Mouse (Mus musculus) neutrophil, adult 5-6 weeks (primary cell): ENCODE results near the gene Adipor2. TPM values are rescaled to one million over a fixed set of nuclear protein-coding genes. Genes with fewer than 3 reads are reported as not detected.
A peak's percentile ranks its signal among the peaks of the same experiment; 100 is the strongest.
"Not testable (repeated sequence)": the region's sequence is repeated elsewhere in the genome, so short reads cannot be mapped to it uniquely, and the experiment has no call there.

Experiments used
- ATAC-seq: fragments of 151-379, 151-347 bp; 2 replicates; pipeline ENCODE4 v1.8.0; 2017; ENCODE audit warnings: mild to moderate bottlenecking, moderate TSS enrichment; ENCODE audit not compliant: insufficient number of reproducible peaks, poor library complexity, low FRiP score, severe bottlenecking; ENCODE audit errors: extremely low read depth
- total RNA-seq: library from RNA; stranded (forward); fragments of 200-1000 nt; gene quantifications from 2 replicates; pipeline ENCODE4 v1.2.3, GENCODE M21; 2017

The Adipor2 gene
- total RNA-seq, 1 experiment from 2014 or later, result 117 TPM

- ATAC-seq, result no peak
Measured at GRCm38 (mm10) chr6:119399371-119399770, 18.1 kb downstream of the Adipor2 start.

GRCm38 (mm10) chr6:119396309-119396634, 21.2 kb downstream of the Adipor2 start:
- peak; percentile 94 for ATAC-seq

DNA sequence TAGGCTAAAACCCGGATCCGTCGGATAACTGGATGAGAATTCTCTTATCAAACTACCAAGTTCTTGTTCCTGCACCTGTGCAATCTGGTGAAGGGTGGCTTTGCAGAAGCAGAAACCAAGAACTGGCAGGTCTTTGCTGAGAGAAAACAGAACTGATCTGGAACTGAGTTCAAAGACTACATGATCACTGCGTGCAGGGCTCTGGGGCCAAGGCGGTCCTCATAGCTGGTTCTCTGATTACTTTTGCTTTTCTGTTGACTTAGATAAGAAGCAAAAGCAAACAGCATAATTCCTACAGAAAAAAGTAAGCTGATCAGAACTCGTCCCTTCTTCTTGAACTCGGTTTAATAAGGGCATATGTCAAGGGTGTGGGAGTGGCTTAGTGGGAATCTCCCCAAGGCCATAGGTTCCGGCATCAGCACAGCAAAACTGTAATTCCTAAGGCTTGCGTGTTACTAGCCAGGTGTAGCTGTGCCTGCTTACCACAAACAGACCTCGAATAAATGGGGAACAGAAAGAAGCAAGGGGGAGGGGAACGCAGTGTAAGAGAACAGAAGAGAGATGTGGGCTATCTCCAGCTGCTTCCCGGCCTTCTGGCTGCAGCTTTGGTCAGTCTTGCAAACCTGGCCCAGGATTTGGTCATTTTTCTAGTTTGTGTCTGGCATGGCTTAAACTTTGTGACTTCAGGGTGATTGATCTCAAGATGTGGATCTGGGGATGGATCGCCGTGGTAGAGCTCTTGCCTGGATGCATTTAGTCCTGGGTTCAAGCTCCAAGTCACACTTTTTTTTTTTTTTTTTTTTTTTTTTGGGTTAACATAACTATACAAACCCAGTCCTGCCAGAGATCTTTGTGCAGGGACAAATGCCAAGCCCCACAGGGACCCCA, 21.8 kb downstream of the Adipor2 start:
- ATAC-seq, result peak; percentile 69

DNA sequence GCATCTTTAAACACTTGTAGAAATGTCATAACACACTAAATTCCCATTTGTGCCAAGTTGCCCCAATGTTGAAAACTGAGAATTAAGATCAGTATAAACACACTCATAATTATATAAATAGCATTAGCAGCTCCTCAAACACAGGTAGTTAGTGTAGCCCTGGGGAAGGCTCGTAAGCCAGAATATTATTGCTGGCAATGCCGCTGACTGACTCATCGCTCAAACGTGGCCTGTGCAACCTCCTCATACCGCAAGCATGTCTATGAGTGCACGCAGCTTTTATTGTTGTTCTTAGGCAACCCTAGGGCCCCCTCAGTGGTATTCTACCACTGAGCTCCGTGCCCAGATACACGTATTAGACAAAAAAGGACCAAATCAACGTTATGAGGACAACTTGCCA, 24.7 kb downstream of the Adipor2 start:
- no peak for ATAC-seq

DNA sequence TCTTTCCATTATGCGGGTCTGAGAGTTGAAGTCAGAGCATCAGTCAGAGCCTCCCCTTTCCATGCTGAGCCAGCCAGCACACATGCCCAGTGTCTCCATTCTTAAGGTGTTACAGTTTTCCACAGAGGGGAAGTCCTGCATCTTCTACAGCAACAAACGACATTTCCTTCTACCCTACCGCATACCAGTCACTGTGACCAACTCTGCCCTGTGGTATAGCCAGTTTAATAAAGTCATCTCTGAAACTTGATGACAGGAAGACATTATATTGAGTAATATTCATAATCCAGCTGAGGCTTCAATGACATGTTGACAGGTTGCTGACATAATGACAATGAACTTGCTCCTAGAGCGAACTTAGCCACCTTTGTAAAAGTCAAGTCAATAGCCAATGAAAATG, 26.8 kb downstream of the Adipor2 start:
- ATAC-seq, result no peak

- no peak for ATAC-seq
Measured at GRCm38 (mm10) chr6:119389089-119389488, 28.4 kb downstream of the Adipor2 start.

- ATAC-seq, result peak; percentile 99
Measured at GRCm38 (mm10) chr6:119388650-119389012, 28.9 kb downstream of the Adipor2 start.

DNA sequence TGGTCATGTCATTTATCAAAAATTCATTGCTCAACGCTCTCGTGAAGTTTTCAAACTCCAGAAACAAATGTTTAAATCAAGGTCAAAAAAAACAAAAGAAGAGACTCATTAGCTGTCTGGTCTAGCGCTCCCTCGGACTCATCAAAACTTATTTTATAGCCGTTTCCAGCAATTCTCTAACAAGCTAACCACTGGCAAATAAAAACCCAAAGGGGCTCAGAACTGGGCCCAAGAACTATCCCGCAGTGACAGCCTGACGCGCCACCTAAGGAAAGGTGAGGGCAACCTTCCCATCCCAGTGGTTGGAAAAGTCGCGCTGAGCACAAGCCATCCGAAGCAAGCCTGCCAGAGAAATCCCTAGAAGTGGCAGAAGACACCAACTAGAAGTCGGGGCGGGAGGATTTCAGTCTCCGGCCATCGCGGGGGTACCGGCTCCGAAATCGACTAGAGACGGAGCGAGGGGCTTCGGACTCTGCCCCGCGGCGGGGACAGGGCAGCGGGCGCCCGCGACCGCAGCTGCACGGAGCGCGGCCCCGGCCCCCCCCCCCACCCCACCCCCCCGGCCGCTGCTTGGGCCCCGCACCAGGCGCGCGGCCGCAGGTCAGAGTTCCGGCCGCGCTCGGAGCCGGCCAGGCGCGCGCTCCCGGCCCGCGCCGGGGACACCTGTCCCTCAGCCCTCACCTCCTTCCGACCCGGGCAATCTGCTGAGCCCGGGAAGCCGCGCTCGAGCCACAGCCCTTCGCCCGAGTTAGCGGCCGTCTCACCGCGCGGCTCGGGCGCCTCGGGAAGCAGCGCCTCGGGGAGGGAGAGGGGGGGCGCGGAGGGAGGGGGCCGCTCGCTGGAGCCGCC, 29.5 kb downstream of the Adipor2 start:
- ATAC-seq, result peak; percentile 17; the same call in 1 of the 2 replicates

DNA sequence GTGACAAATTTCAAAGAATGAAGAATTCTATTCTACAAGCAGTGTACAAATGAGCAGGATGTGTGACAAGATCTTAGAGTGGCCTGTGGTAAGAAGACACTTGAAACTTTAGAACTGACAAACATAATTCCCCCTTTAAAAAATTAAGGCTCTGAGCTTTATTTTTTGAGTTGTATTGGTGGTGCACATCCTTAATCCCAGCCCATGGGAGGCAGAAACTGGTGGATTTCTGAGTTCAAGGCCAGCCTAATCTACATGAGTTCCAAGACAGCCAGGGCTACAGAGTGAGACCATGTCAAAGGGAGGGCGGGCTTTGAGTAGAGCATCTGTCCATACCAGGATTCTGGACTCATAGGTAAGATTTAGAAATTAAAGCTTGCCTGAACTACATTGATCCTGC, 30.7 kb downstream of the Adipor2 start:
- ATAC-seq, result no peak

GRCm38 (mm10) chr6:119386421-119386820, 31.1 kb downstream of the Adipor2 start:
- no peak for ATAC-seq

- ATAC-seq, result no peak
Measured at GRCm38 (mm10) chr6:119385668-119386067, 31.8 kb downstream of the Adipor2 start.

GRCm38 (mm10) chr6:119378631-119379030, 38.9 kb downstream of the Adipor2 start:
- ATAC-seq, result no peak

- ATAC-seq, result peak; percentile 77
Measured at GRCm38 (mm10) chr6:119377613-119378012, 39.9 kb downstream of the Adipor2 start.

- no peak for ATAC-seq
Measured at GRCm38 (mm10) chr6:119375035-119375434, 42.5 kb downstream of the Adipor2 start.

DNA sequence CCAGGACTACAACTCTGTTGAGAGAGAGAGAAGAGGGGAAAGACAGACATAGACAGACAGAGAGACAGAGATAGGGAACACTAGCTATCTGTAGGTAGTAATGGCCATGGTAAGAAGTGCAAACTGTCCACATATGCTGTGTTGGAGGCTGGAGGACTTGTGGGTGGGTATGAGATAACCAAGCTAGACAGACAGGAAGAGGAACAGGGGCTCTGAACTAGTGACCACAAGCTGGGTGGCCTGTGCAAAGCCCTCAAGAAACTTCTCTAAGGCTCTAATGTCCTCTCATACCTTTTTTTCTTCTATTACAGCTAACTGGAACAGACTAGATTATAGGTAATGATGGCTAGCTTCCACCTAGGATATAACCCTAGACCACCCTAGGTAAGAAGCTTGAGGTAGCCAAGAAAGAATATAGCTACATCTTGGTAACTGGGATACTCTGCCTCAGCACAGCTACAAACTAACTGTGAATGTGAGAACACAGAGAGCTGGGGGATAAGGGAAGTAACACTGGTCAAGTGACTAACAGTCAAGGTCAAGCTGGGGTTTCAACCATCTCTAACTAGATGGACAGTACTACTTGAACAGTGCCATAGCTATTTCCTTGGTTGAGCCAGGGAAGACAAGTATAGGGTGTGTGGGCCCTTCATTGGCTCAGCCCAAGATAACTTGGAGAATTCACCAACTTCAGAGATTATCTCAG, 44.4 kb downstream of the Adipor2 start:
- ATAC-seq, result peak; percentile 51; the same call in 1 of the 2 replicates

DNA sequence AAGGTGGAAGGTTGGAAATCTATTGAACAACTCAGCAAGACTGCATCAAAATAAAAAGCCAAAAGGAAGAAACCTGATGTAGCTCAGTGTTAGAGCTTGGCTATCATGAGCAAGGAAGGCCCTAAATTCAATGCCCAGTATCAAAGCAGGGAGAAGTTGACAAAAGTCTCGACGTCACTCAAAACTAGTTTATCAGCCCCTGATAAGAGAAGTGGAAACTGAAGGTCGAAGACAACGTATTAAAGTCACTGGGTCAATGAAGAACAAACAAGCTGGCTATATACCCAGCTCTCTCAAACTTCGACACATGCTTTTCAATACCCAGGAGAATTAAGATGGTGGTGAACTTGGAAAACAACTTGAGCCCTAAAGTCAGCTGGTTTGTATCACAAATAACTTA, 45.3 kb downstream of the Adipor2 start:
- no peak for ATAC-seq

- ATAC-seq, result no peak
Measured at GRCm38 (mm10) chr6:119371624-119372023, 45.9 kb downstream of the Adipor2 start.

DNA sequence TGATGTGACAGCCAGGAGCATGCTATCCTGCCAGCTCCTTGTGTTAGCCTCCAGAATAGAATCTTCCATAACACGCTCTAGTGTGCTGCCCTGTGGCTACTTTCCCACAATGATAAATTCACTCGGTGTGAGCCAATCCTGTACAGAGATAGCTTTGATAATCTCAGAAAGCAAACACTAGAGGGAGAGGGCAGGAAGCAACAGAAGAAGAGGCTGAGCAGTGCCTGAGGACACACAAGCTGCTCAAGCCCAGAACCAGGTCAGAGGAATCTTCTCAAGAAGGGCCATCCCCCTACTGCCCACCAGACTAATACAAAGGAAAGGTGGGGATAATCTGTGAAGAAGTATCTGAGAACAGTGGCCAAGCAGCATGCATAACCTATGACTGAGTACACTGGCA, 50.1 kb downstream of the Adipor2 start:
- no peak for ATAC-seq

DNA sequence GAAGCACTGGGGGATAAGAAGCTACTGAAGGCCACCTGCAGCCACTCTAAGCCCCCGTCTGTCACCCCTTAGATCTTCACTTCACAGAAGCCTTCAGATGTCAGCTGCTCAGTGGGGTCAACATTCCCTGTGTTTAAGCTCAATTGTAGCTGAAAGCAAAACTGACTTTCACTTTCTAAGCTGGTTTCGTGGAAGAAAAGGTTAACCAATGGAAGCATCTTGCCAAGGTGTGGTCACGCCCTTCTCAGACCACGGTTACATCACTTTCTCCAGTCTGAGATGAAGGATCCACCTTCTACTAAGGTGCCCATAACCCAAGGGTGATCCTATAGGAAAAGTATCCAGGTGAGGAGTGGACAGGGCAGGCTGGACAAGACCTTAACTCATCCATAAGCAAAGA, 50.7 kb downstream of the Adipor2 start:
- not testable (repeated sequence) for ATAC-seq
